ENCODE assay signal across 9 mouse cellular contexts in the genomic region with DNA sequence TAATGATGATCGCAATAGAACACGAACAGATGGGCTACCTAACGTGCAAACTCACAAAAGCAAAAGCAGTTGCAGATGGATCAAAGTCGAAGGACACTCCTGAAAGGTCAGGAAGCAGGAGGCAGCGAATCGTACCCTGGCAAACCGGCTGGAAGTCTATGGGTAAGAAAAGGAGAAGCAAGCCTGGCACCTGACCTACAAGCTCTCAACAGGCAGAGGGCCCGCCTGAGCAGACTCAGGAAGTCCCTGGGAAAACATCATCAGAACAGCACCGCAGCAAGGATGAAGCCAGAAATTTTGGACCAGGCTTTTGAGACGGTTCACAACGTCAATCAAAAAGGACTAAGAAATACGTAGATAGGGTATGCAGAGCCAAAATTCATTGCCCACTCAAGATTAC. TPM values are rescaled to one million over a fixed set of nuclear protein-coding genes. Genes with fewer than 3 reads are reported as not detected.
A peak's percentile ranks its signal among the peaks of the same experiment; 100 is the strongest.
DNase-seq lines count a peak whose midpoint lies in the region; ATAC-seq lines count a peak whose summit lies in the region.
"Had no signal": no experiment of that assay in that cellular context is flagged by ENCODE, and none has a peak within 500 bp of the region (broad histone marks: within the 10 kb centered on the region; RNA-seq: fewer than 3 reads in every experiment).

No protein-coding gene starts in this region.

- H3K4me1 ChIP-seq in heart, embryonic 10.5 days, result peaks cover 20% of the 10 kb centered on the region
- H3K4me1 ChIP-seq in kidney, embryonic 14.5 days (ENCODE audit: control insufficient read depth, insufficient read depth, low read length), result no peaks in the 10 kb centered on the region
- H3K4me1 ChIP-seq in liver, embryonic 15.5 days (replicated peaks), result peaks cover 18% of the 10 kb centered on the region
- peaks cover 13% of the 10 kb centered on the region for H3K4me1 ChIP-seq in neural tube, embryonic 12.5 days

- H3K27me3 ChIP-seq in heart, embryonic 10.5 days (ENCODE audit: insufficient read depth, poor library complexity, severe bottlenecking), result peaks cover 28% of the 10 kb centered on the region
- no peaks in the 10 kb centered on the region for H3K27me3 ChIP-seq in kidney, embryonic 14.5 days (ENCODE audit: control insufficient read depth, insufficient read depth, low read length)
- H3K27me3 ChIP-seq in liver, embryonic 15.5 days, result peaks cover 80% of the 10 kb centered on the region
- H3K27me3 ChIP-seq in neural tube, embryonic 12.5 days (replicated peaks), result 0 out of 2 replicates have a peak, but pooled peaks cover 3% of the 10 kb centered on the region

- peak; percentile 33 to 35 for DNase-seq in cerebellum, adult 18-20 months
- peak; percentile 16 to 30 for DNase-seq in cerebellum, postnatal 36 days
- no peak for DNase-seq in heart, embryonic 10.5 days (ENCODE audit: low spot score)

- 11% methylated on average over 12 of the region's 12 CpGs for WGBS in heart, embryonic 10.5 days
- 4% methylated on average over 12 of the region's 12 CpGs for WGBS in kidney, embryonic 14.5 days
- WGBS in liver, embryonic 15.5 days (ENCODE audit: insufficient replicate concordance), result 13% methylated on average over 12 of the region's 12 CpGs
- 6% methylated on average over 12 of the region's 12 CpGs for WGBS in neural tube, embryonic 12.5 days

- no peaks in the 10 kb centered on the region for H3K9me3 ChIP-seq in heart, embryonic 10.5 days
- H3K9me3 ChIP-seq in kidney, embryonic 14.5 days (ENCODE audit: control insufficient read depth, low read length), result no peaks in the 10 kb centered on the region
- no peaks in the 10 kb centered on the region for H3K9me3 ChIP-seq in liver, embryonic 15.5 days (replicated peaks)
- H3K9me3 ChIP-seq in neural tube, embryonic 12.5 days, result no peaks in the 10 kb centered on the region

- H3K4me3 ChIP-seq in heart, embryonic 10.5 days, result peak overlapping the region; percentile 86
- peak overlapping the region; percentile 79 for H3K4me3 ChIP-seq in kidney, embryonic 14.5 days (ENCODE audit: low read length)
- H3K4me3 ChIP-seq in liver, embryonic 15.5 days (replicated peaks), result peak overlapping the region; percentile 62
- peak overlapping the region; percentile 78 for H3K4me3 ChIP-seq in neural tube, embryonic 12.5 days

- H3K9ac ChIP-seq in kidney, embryonic 14.5 days (ENCODE audit: low read depth, low read length), result peak overlapping the region; percentile 79; the same call in 1 of the 2 replicates
- H3K9ac ChIP-seq in liver, embryonic 15.5 days, result no peak overlapping the region
- H3K9ac ChIP-seq in neural tube, embryonic 12.5 days, result peak overlapping the region; percentile 91; the same call in 1 of the 2 replicates

- no peak for ATAC-seq in cerebellum, adult (ENCODE audit: insufficient number of reproducible peaks, low FRiP score, low TSS enrichment)
- no peak for ATAC-seq in kidney, embryonic 14.5 days (ENCODE audit: low FRiP score, low TSS enrichment)
- no peak for ATAC-seq in liver, embryonic 15.5 days (ENCODE audit: insufficient read depth)
- no peak for ATAC-seq in neural tube, embryonic 12.5 days (ENCODE audit: low FRiP score, low read depth)
- no peak for ATAC-seq in inflammation-experienced regulatory T-cells, adult 6 months

- H3K36me3 ChIP-seq in heart, embryonic 10.5 days, result no peaks in the 10 kb centered on the region
- no peaks in the 10 kb centered on the region for H3K36me3 ChIP-seq in kidney, embryonic 14.5 days (ENCODE audit: control insufficient read depth, insufficient read depth, low read length)
- H3K36me3 ChIP-seq in liver, embryonic 15.5 days (replicated peaks), result no peaks in the 10 kb centered on the region
- H3K36me3 ChIP-seq in neural tube, embryonic 12.5 days, result no peaks in the 10 kb centered on the region
- H3K36me3 ChIP-seq: G1E had no signal

- no peak overlapping the region for H3K27ac ChIP-seq in heart, embryonic 10.5 days
- no peak overlapping the region for H3K27ac ChIP-seq in kidney, embryonic 14.5 days (ENCODE audit: low read depth, low read length)
- no peak overlapping the region for H3K27ac ChIP-seq in liver, embryonic 15.5 days (replicated peaks)
- no peak overlapping the region for H3K27ac ChIP-seq in neural tube, embryonic 12.5 days

- peak overlapping the region; percentile 97 for H3K4me2 ChIP-seq in kidney, embryonic 14.5 days (replicated peaks; ENCODE audit: low read depth, low read length)
- peak overlapping the region; percentile 76 for H3K4me2 ChIP-seq in liver, embryonic 15.5 days
- peak overlapping the region; percentile 96 for H3K4me2 ChIP-seq in neural tube, embryonic 12.5 days (replicated peaks)

RNA-seq across cellular contexts. Expression of gene Dgkh, which starts 1.3 kb away (rescaled TPM):
- polyA plus RNA-seq in heart, embryonic 10.5 days (2016; fragmentation: Nextera tagmentation; extraction: Ambion mirVana), result 1.7 and 2.0 TPM in 2 replicates
- polyA plus RNA-seq in kidney, embryonic 14.5 days (2014; fragmentation: Nextera tagmentation; extraction: Ambion mirVana), result 2.6 and 3.2 TPM in 2 replicates
- polyA plus RNA-seq in liver, embryonic 15.5 days (2015; fragmentation: Nextera tagmentation; extraction: Ambion mirVana), result 0.25 and 0.39 TPM in 2 replicates
- 8.0 and 12.8 TPM in 2 replicates for polyA plus RNA-seq in neural tube, embryonic 12.5 days (2016; fragmentation: Nextera tagmentation; extraction: Ambion mirVana)
- polyA plus RNA-seq in inflammation-experienced regulatory T-cells, adult 6 months (2017; shearing (Covaris generic)), result 1 to 10 TPM; 1.6 to 3.2 (median 2.2) TPM
- polyA plus RNA-seq: G1E had no signal
